Comparison of ENCODE assay signal across 8 mouse cellular contexts in the genomic region with DNA sequence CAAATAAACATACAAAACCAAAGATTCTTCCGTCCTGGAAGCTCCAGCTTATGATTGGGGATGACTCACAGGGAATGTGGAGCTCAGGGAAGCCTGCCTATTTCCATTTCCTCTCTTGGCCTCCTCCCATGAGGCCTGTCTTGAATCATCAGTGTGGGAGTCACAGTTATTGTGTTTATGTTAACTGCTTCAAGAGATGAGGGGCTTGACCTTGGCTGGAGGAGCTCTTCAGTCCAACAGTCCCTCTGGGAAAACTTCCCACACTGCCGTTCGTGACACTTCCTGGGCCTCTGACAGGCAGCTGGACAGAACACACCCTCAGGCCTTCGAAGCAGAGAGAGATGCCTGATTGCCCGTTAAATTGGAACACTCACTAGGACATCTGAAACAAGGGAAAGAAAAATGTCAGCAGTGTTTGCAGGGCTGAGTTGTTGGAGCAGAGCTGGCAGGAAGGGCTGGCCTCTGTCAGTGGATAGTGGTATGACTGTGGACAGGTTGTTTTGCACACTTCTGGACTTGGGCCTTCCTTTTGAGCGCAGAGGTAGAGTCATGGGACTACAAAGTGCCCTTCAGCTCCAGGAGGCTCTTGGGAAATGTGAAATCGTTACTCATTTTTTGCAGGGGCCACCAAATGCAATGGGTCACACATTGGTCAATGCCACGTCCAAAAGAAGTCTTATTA.
A peak's percentile ranks its signal among the peaks of the same experiment; 100 is the strongest.
DNase-seq lines count a peak whose midpoint lies in the region; ATAC-seq and TF ChIP-seq lines count a peak whose summit lies in the region.

No protein-coding gene starts in this region.

- 27% methylated on average over 8 of the region's 8 CpGs for WGBS in heart, postnatal 0 days
- WGBS in thymus, adult 2 months, result 86% methylated on average over 8 of the region's 8 CpGs

- 0 out of 2 replicates have a peak overlapping the region, but pooled peaks have one; percentile 26 for H3K27ac ChIP-seq in heart, postnatal 0 days (ENCODE audit: low read depth)
- no peak overlapping the region for H3K27ac ChIP-seq in thymus, adult 2 months (ENCODE audit: control insufficient read depth, insufficient read depth, low read length)

- TF ChIP-seq CTCF in heart, postnatal 0 days (IDR thresholded peaks at IDR 0.05; ENCODE audit: low read depth), result no peak
- TF ChIP-seq CTCF in thymus, adult 2 months (IDR thresholded peaks at IDR 0.05; ENCODE audit: borderline replicate concordance, control insufficient read depth, extremely low read depth, insufficient read depth, low read length, poor library complexity), result no peak

- peak; percentile 89 for ATAC-seq in frontal cortex, adult (ENCODE audit: low TSS enrichment)
- peak; percentile 84 for ATAC-seq in heart, postnatal 0 days (ENCODE audit: insufficient read depth, low read depth)

- H3K27me3 ChIP-seq in heart, postnatal 0 days (ENCODE audit: control insufficient read depth, insufficient read depth, low read length), result no peaks in the 10 kb centered on the region
- no peaks in the 10 kb centered on the region for H3K27me3 ChIP-seq in thymus, adult 2 months (ENCODE audit: control insufficient read depth, insufficient read depth, low read length)

- TF ChIP-seq EP300 in heart, postnatal 0 days (IDR thresholded peaks at IDR 0.05; ENCODE audit: low read depth), result no peak

- no peak for TF ChIP-seq POLR2A in thymus, adult 2 months (IDR thresholded peaks at IDR 0.05; ENCODE audit: control insufficient read depth, extremely low read depth, insufficient read depth, low read length, poor library complexity)

- no peak overlapping the region for H3K9ac ChIP-seq in heart, postnatal 0 days (replicated peaks; ENCODE audit: low read depth, low read length)

- no peak overlapping the region for H3K4me2 ChIP-seq in heart, postnatal 0 days (ENCODE audit: low read depth, low read length)

- no peaks in the 10 kb centered on the region for H3K9me3 ChIP-seq in heart, postnatal 0 days (replicated peaks; ENCODE audit: control insufficient read depth, low read length)

- H3K36me3 ChIP-seq in heart, postnatal 0 days (replicated peaks; ENCODE audit: control insufficient read depth, insufficient read depth, low read length), result no peaks in the 10 kb centered on the region
- no peaks in the 10 kb centered on the region for H3K36me3 ChIP-seq in thymus, adult 2 months (ENCODE audit: control insufficient read depth, insufficient read depth, low read length)

- no peaks in the 10 kb centered on the region for H3K4me1 ChIP-seq in heart, postnatal 0 days (ENCODE audit: control insufficient read depth, insufficient read depth)
- no peaks in the 10 kb centered on the region for H3K4me1 ChIP-seq in thymus, adult 2 months (replicated peaks; ENCODE audit: control insufficient read depth, insufficient read depth, low read length)

- H3K4me3 ChIP-seq in heart, postnatal 0 days (ENCODE audit: low read depth, low read length), result no peak overlapping the region
- no peak overlapping the region for H3K4me3 ChIP-seq in thymus, adult 2 months (ENCODE audit: control insufficient read depth, insufficient read depth, low read length)

- DNase-seq in frontal cortex, postnatal 14 days (ENCODE audit: low spot score in 2 of 2), result no peak
- peak; percentile 7 for DNase-seq in adrenal gland, postnatal 10 days
- peak; percentile 68 for DNase-seq in heart, postnatal 0 days (ENCODE audit: low spot score)
- DNase-seq in layer of hippocampus, postnatal 36 days, result peak; percentile 8 to 9
- peak; percentile 3 for DNase-seq in retina, embryonic 14.5 days (ENCODE audit: low spot score)
- DNase-seq in MN1 (ENCODE audit: low spot score), result no peak
- no peak for DNase-seq in thymus, adult 2 months

Comparison
In these comparisons a context has a peak if more than half of its experiments do, and no peak if none do; other contexts are left out.
1. DNase-seq: peak in adrenal gland, postnatal 10 days (single experiment), heart, postnatal 0 days (single experiment), layer of hippocampus, postnatal 36 days (2 of 2) and retina, embryonic 14.5 days (single experiment); none in frontal cortex, postnatal 14 days (0 of 2), MN1 (single experiment) and thymus, adult 2 months (single experiment).